Comparison of ENCODE assay signal across 29 mouse cellular contexts in genomic region chr9:79893841-79894612, GRCm38 (mm10).
A peak's percentile ranks its signal among the peaks of the same experiment; 100 is the strongest.
DNase-seq lines count a peak whose midpoint lies in the region; ATAC-seq lines count a peak whose summit lies in the region.
"Had no signal": no experiment of that assay in that cellular context is flagged by ENCODE, and none has a peak within 500 bp of the region (broad histone marks: within the 10 kb centered on the region; RNA-seq: fewer than 3 reads in every experiment).

No protein-coding gene starts in this region.

- H3K27ac ChIP-seq in liver, embryonic 12.5 days = no peak overlapping the region
- no peak overlapping the region for H3K27ac ChIP-seq in liver, embryonic 16.5 days (ENCODE audit: low read length)
- H3K27ac ChIP-seq: embryonic facial prominence, embryonic 12.5 days; forebrain, embryonic 10.5 days; gastrocnemius, adult 2 months; heart, embryonic 13.5 days; hindbrain, embryonic 10.5 days; hindbrain, embryonic 15.5 days; layer of hippocampus, adult 2 months; stomach, embryonic 15.5 days had no signal

- H3K27me3 ChIP-seq in liver, embryonic 12.5 days (replicated peaks) = no peaks in the 10 kb centered on the region
- H3K27me3 ChIP-seq in liver, embryonic 16.5 days (ENCODE audit: control insufficient read depth, insufficient read depth, low read depth, low read length) = no peaks in the 10 kb centered on the region
- H3K27me3 ChIP-seq: CH12.LX; embryonic facial prominence, embryonic 12.5 days; heart, embryonic 13.5 days; hindbrain, embryonic 15.5 days; stomach, embryonic 15.5 days had no signal

- H3K9me3 ChIP-seq in liver, embryonic 12.5 days (replicated peaks) = no peaks in the 10 kb centered on the region
- H3K9me3 ChIP-seq in liver, embryonic 16.5 days (replicated peaks; ENCODE audit: control insufficient read depth, low read length) = no peaks in the 10 kb centered on the region
- H3K9me3 ChIP-seq: embryonic facial prominence, embryonic 12.5 days; forebrain, embryonic 10.5 days; heart, embryonic 13.5 days; hindbrain, embryonic 10.5 days; hindbrain, embryonic 15.5 days; megakaryocyte, embryonic 14.5 days; stomach, embryonic 15.5 days had no signal

- peaks cover 18% of the 10 kb centered on the region for H3K4me1 ChIP-seq in liver, embryonic 12.5 days
- H3K4me1 ChIP-seq in liver, embryonic 16.5 days (ENCODE audit: control insufficient read depth, low read depth, low read length) = no peaks in the 10 kb centered on the region
- H3K4me1 ChIP-seq: embryonic facial prominence, embryonic 12.5 days; megakaryocyte, embryonic 14.5 days; stomach, embryonic 15.5 days had no signal

- H3K9ac ChIP-seq in liver, embryonic 12.5 days = no peak overlapping the region
- H3K9ac ChIP-seq in liver, embryonic 16.5 days (ENCODE audit: low read depth, low read length) = no peak overlapping the region
- H3K9ac ChIP-seq: embryonic facial prominence, embryonic 12.5 days; heart, embryonic 13.5 days; hindbrain, embryonic 15.5 days; stomach, embryonic 15.5 days had no signal

- H3K36me3 ChIP-seq in liver, embryonic 12.5 days = no peaks in the 10 kb centered on the region
- H3K36me3 ChIP-seq in liver, embryonic 16.5 days (ENCODE audit: control insufficient read depth, insufficient read depth) = no peaks in the 10 kb centered on the region
- H3K36me3 ChIP-seq: embryonic facial prominence, embryonic 12.5 days; forebrain, embryonic 10.5 days; hindbrain, embryonic 10.5 days; hindbrain, embryonic 15.5 days; stomach, embryonic 15.5 days had no signal

- ATAC-seq in liver, embryonic 12.5 days = peak; percentile 70
- peak; percentile 56 for ATAC-seq in liver, embryonic 16.5 days (ENCODE audit: low read depth)
- ATAC-seq: forebrain, embryonic 16.5 days; inflammation-experienced regulatory T-cells, adult 6 months had no signal

- H3K4me3 ChIP-seq in liver, embryonic 12.5 days = no peak overlapping the region
- H3K4me3 ChIP-seq in liver, embryonic 16.5 days (ENCODE audit: low read depth, low read length) = no peak overlapping the region
- H3K4me3 ChIP-seq: embryonic facial prominence, embryonic 12.5 days; forebrain, embryonic 10.5 days; gastrocnemius, adult 2 months; heart, embryonic 13.5 days; hindbrain, embryonic 10.5 days; hindbrain, embryonic 15.5 days; layer of hippocampus, adult 2 months; megakaryocyte, embryonic 14.5 days; stomach, embryonic 15.5 days had no signal

- DNase-seq in liver = no peak
- DNase-seq in c-Kit-positive CD71-positive TER-119-positive erythroid progenitor cells, embryonic 14.5 days (ENCODE audit: low spot score) = peak; percentile 25
- no peak for DNase-seq in left cerebral cortex, adult 18-20 months (ENCODE audit: low spot score in 2 of 2)
- no peak for DNase-seq in kidney, adult 8-10 months
- no peak for DNase-seq in left cerebral cortex, adult 11 months (ENCODE audit: low spot score)
- DNase-seq: cerebellum, adult 11-12 months; cerebellum, adult 9-11 months; embryo, embryonic 11 days; gastrocnemius, adult 2 months; heart, postnatal 10 days; kidney, adult 11 months; kidney, postnatal 36 days; left cerebral cortex, postnatal 4 days; lung, postnatal 36 days; midbrain, embryonic 14.5 days; right cerebral cortex, postnatal 25 days had no signal

- 24% methylated on average over 4 of the region's 4 CpGs for WGBS in liver, embryonic 12.5 days (ENCODE audit: insufficient replicate concordance)
- WGBS in liver, embryonic 16.5 days (ENCODE audit: insufficient replicate concordance) = 38% methylated on average over 4 of the region's 4 CpGs

- no peak overlapping the region for H3K4me2 ChIP-seq in liver, embryonic 12.5 days
- H3K4me2 ChIP-seq in liver, embryonic 16.5 days (ENCODE audit: low read depth, low read length) = no peak overlapping the region
- H3K4me2 ChIP-seq: embryonic facial prominence, embryonic 12.5 days; heart, embryonic 13.5 days; hindbrain, embryonic 15.5 days; stomach, embryonic 15.5 days had no signal
